Mouse (Mus musculus) spleen, adult 2 months (tissue): ENCODE measurements around the gene Tbc1d1.

Experiments
- CTCF ChIP-seq: fragments of 200-500 bp; IDR thresholded peaks from 2 replicates; pipeline ENCODE4 v1.5.1; 2011; ENCODE audit warnings: mild to moderate bottlenecking, inconsistent platforms; ENCODE audit not compliant: insufficient read depth, insufficient read length, insufficient replicate concordance; ENCODE audit errors: extremely low read depth
- POLR2A ChIP-seq: fragments of 200-500 bp; IDR thresholded peaks from 2 replicates; pipeline ENCODE4 v1.6.1; 2011; ENCODE audit warnings: low read depth, low read length, inconsistent platforms

DNA sequence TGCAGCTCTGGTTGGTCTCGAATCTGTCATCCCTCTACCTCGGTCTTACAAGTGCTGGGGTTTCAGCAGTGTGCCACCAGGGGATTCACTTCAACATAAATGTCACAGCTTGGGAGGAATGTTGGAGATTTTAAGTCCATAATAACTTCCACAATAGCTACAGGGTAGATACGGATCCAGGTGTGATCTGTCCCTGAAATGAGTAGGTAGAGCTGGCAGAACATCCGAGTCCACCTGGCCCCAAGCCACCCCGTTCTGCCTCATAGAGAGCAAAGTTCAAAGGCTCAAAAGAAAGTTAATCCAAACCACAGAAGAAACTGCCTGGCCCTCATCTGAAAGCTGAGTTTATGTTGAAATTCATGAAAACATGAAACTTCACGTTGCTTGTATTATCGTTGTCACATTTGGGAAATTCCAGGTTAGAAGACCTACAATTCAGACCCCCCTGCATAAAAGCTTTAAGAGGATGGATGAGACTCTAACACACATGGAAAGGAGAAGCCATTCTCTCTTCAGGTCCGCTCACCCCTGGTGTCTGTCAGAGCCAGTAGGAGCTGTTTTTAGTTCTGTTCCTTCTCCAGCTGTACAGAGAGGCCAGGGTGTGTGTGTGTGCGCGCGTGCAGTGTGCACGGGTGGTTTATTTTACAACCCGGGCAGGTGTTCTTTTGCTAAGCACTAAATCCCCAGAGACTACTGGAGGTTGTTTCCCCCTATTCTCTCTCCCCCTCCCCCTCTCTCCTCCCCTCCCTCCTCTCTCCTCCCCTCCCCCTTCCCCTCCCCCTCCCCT lies 61.9 kb downstream of the Tbc1d1 start:
- no peak for TF ChIP-seq CTCF
- TF ChIP-seq POLR2A: no peak
